Mouse (Mus musculus) embryonic facial prominence, embryonic 13.5 days (tissue): ENCODE data around the gene 6030445D17Rik. TPM values are rescaled to one million over a fixed set of nuclear protein-coding genes. Genes with fewer than 3 reads are reported as not detected.
A peak's percentile ranks its signal among the peaks of the same experiment; 100 is the strongest.

ENCODE experiments used
- ATAC-seq: fragments of 200-750 bp; cut with Nextera tagmentation; 2 replicates; pipeline ENCODE4 v1.8.0; 2017; ENCODE audit warnings: low read depth; ENCODE audit not compliant: insufficient number of reproducible peaks, insufficient read depth, low FRiP score, low TSS enrichment
- H3K27ac ChIP-seq: fragments of 300-500 bp; sonication (generic); 2 replicates; pipeline ENCODE4 v1.5.1; 2015; ENCODE audit warnings: moderate library complexity, mild to moderate bottlenecking, inconsistent platforms
- H3K27me3 ChIP-seq: fragments of 300-500 bp; sonication (generic); 2 replicates; pipeline ENCODE4 v1.6.1; 2015; ENCODE audit warnings: mild to moderate bottlenecking, inconsistent platforms
- H3K36me3 ChIP-seq: fragments of 300-500 bp; sonication (generic); 2 replicates; pipeline ENCODE4 v1.6.1; 2015; ENCODE audit warnings: mild to moderate bottlenecking, inconsistent platforms
- H3K4me1 ChIP-seq: fragments of 300-500 bp; sonication (generic); 2 replicates; pipeline ENCODE4 v1.6.1; 2015; ENCODE audit warnings: inconsistent platforms
- H3K4me2 ChIP-seq: fragments of 300-500 bp; sonication (generic); 2 replicates; pipeline ENCODE4 v1.6.1; 2015; ENCODE audit warnings: moderate library complexity, mild to moderate bottlenecking, inconsistent platforms
- H3K4me3 ChIP-seq: fragments of 300-500 bp; sonication (generic); 2 replicates; pipeline ENCODE4 v1.5.1; 2015; ENCODE audit warnings: mild to moderate bottlenecking, inconsistent platforms
- H3K9ac ChIP-seq: fragments of 300-500 bp; sonication (generic); 2 replicates; pipeline ENCODE4 v1.6.1; 2015; ENCODE audit warnings: mild to moderate bottlenecking, inconsistent platforms
- H3K9me3 ChIP-seq: fragments of 300-500 bp; sonication (generic); 2 replicates; pipeline ENCODE4 v1.6.1; 2016; ENCODE audit warnings: inconsistent platforms
- WGBS: fragments of 180-500 bp; shearing (Covaris S2); methylation state at CpG from one replicate; pipeline ENCODE4 v1.1.7; 2015; ENCODE audit warnings: mixed read lengths; 5-methylcytosine and 5-hydroxymethylcytosine counted together
- polyA plus RNA-seq: library from polyadenylated mRNA; unstranded; fragments of >200 nt; fragmentation: Nextera tagmentation; extraction: Ambion mirVana; gene quantifications from 2 replicates; pipeline ENCODE4 v1.2.1, GENCODE M21; 2015

Gene 6030445D17Rik
- polyA plus RNA-seq, 1 experiment from 2014 or later, result 0.35 TPM

DNA sequence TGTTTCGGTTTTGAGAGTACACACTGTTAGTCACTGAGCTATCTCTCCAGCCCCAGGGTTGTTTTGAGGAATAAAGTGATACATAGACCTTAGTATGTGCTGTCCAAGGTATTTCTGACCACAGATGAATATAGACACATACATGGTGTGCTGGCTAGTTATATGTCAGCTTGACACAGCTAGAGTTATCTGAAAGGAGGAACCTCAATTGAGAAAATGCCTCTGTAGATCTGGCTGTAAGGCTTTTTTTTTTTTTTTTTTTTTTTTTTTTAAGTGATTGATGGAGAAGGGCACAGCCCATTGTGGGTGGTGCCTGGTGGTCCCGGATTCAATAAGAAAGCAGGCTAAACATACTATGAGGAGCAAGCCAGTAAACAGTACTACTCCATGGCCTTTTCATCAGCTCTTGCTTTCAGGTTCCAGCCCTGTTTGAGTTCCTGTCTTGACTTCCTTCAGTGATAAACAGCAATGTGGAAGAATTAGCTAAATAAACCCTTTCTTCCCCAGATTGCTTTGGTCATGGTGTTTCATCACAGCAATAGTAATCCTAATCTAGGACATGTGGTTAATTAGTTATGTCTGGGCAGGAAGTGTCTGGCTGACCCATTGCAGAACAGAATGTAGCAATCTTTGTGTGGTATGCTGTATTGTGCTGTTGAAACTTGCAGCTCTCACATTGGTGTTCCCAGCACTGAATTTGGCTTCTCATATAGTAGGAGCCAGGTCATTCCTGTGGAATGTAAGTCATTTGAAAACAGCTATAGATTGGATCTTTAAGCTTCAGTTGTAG, 43.6 kb downstream of the 6030445D17Rik start:
- Histone ChIP-seq H3K4me2 (no peak overlapping the region), H3K4me1 (peaks cover 5% of the 10 kb centered on the region; the same call in 1 of the 2 replicates)

DNA sequence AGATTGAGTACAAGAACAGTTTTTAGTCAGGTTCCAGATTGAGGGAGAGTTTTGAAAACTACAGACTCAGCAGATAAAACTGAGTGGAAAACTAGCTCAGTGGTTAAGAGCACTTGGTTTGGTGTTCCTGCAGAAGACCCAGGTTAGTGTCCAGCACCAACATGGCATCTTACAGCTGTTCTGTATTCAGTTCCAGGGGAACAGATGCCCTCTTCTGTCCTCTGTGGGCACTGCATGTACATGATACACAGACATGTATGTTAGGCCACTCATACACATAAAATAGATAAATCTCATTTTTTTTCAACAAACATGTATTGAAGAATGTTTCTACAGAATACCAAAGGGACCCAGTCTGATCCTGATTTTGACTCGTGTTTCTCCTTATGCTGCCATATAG, 47.8 kb downstream of the 6030445D17Rik start:
- Histone ChIP-seq H3K4me2 (no peak overlapping the region), H3K9me3 (no peaks in the 10 kb centered on the region), H3K36me3 (no peaks in the 10 kb centered on the region), H3K27me3 (no peaks in the 10 kb centered on the region), H3K4me3 (no peak overlapping the region), H3K9ac (no peak overlapping the region), H3K27ac (no peak overlapping the region), H3K4me1 (peaks cover 22% of the 10 kb centered on the region)
- 58% methylated on average over 1 of the region's 1 CpGs for WGBS
- ATAC-seq, result no peak

More for the DNA sequence above, 43.6 kb downstream of the 6030445D17Rik start:
- Histone ChIP-seq H3K27me3 (no peaks in the 10 kb centered on the region), H3K9me3 (no peaks in the 10 kb centered on the region), H3K9ac (no peak overlapping the region), H3K4me3 (no peak overlapping the region), H3K27ac (no peak overlapping the region), H3K36me3 (no peaks in the 10 kb centered on the region)
- no peak for ATAC-seq
- 57% methylated on average over 2 of the region's 2 CpGs for WGBS

DNA sequence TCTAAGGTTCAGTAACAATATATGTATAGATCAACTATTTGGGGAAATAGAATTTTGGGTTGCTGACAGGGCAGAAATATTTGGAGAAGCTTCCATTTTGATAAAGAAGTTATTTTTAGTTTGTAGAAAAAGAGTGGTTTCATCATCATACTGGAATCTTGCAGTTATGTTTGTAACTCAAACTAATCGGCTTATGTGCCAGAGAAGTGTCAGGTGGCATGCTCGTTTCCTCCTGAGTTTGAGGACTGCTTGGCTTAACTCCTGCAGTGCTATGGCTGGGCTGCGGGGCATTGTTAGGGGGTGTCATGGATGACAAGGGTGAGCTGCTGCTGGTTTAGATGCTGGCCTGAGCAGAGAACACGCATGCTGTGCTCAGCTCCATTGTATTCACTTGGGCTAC, 49.7 kb downstream of the 6030445D17Rik start:
- no peak overlapping the region for H3K27ac ChIP-seq
- peaks cover 28% of the 10 kb centered on the region for H3K4me1 ChIP-seq
- no peaks in the 10 kb centered on the region for H3K36me3 ChIP-seq
- H3K4me2 ChIP-seq, result no peak overlapping the region
- WGBS, result 52% methylated on average over 4 of the region's 4 CpGs
- no peak overlapping the region for H3K4me3 ChIP-seq
- H3K9me3 ChIP-seq, result no peaks in the 10 kb centered on the region
- ATAC-seq, result no peak
- no peaks in the 10 kb centered on the region for H3K27me3 ChIP-seq
- H3K9ac ChIP-seq, result no peak overlapping the region

DNA sequence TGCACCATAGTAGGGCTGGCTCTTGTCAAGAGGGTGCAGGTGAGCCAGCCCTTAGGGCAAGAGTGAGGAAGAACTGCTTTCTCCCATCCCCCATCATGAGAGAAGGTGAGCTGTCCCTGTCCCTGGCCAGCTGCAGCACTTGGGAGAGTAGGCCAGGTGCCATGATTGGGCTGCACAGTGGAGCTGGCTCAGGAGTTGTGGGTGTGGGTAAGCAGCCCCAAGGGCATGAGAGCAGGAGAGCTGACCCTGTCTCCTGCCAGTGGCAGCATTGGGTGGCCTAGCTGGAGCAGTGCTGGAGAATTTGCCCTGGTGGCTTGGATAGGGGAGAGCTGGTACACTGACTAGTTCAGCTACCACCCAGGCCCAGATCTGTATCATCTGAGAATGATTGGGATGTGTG, 50.9 kb downstream of the 6030445D17Rik start:
- ATAC-seq, result no peak

More for the DNA sequence above, 50.9 kb downstream of the 6030445D17Rik start:
- no peak overlapping the region for H3K4me3 ChIP-seq
- H3K27ac ChIP-seq, result peak overlapping the region; percentile 44; the same call in 1 of the 2 replicates
- no peak overlapping the region for H3K9ac ChIP-seq
- no peak overlapping the region for H3K4me2 ChIP-seq
- no peaks in the 10 kb centered on the region for H3K9me3 ChIP-seq
- H3K27me3 ChIP-seq, result no peaks in the 10 kb centered on the region
- H3K36me3 ChIP-seq, result no peaks in the 10 kb centered on the region
- peaks cover 28% of the 10 kb centered on the region for H3K4me1 ChIP-seq

Other genes with a start within 250 kb of the 6030445D17Rik start
- gene Tcea3, start 214.5 kb upstream of the 6030445D17Rik start, polyA plus RNA-seq, result 3.6 and 7.3 TPM in 2 replicates
- gene Zfp46, start 177.6 kb upstream of the 6030445D17Rik start, polyA plus RNA-seq, result 25.2 and 30.5 TPM in 2 replicates
- 256 and 263 TPM in 2 replicates for gene Hnrnpr, start 151.3 kb upstream of the 6030445D17Rik start, polyA plus RNA-seq
- 0.52 and 0.56 TPM in 2 replicates for gene Htr1d, start 38.7 kb upstream of the 6030445D17Rik start, polyA plus RNA-seq
- gene Luzp1, start 7.5 kb downstream of the 6030445D17Rik start, polyA plus RNA-seq, result 132 and 164 TPM in 2 replicates
- 48.4 and 49.2 TPM in 2 replicates for gene Kdm1a, start 140.5 kb downstream of the 6030445D17Rik start, polyA plus RNA-seq
- gene Tex46, start 148.2 kb downstream of the 6030445D17Rik start, polyA plus RNA-seq, result not detected in 2 replicates
- not detected in 2 replicates for gene Lactbl1, start 160.4 kb downstream of the 6030445D17Rik start, polyA plus RNA-seq